Mouse (Mus musculus) heart, adult 2 months (tissue): Measurements from ENCODE around the gene Tent5c. TPM values are rescaled to one million over a fixed set of nuclear protein-coding genes. Genes with fewer than 3 reads are reported as not detected.

Experiments used
- DNase-seq, 2 experiments: peaks; one replicate each; pipeline ENCODE4 v3.0.0; 2021
- H3K27ac ChIP-seq: fragments of 200-600 bp; 2 replicates; pipeline ENCODE4 v1.8.1; 2022
- H3K27me3 ChIP-seq: fragments of 200-500 bp; 2 replicates; pipeline ENCODE4 v1.6.1; 2012; ENCODE audit warnings: mild to moderate bottlenecking, low read length, inconsistent platforms, mixed read lengths; ENCODE audit not compliant: control insufficient read depth, insufficient read depth
- H3K36me3 ChIP-seq: fragments of 200-500 bp; 2 replicates; pipeline ENCODE4 v1.6.1; 2012; ENCODE audit warnings: low read length, inconsistent platforms; ENCODE audit not compliant: control insufficient read depth, insufficient read depth
- H3K4me1 ChIP-seq: fragments of 200-500 bp; 2 replicates; pipeline ENCODE4 v1.6.1; 2011; ENCODE audit warnings: low read length; ENCODE audit not compliant: control insufficient read depth, insufficient read depth
- H3K4me3 ChIP-seq: fragments of 200-600 bp; 2 replicates; pipeline ENCODE4 v1.8.1; 2022
- H3K79me2 ChIP-seq: fragments of 200-500 bp; replicated peaks from 2 replicates; pipeline ENCODE4 v1.6.1; 2012; ENCODE audit warnings: mild to moderate bottlenecking, inconsistent platforms, low read length, moderate library complexity, mixed read lengths; ENCODE audit not compliant: control insufficient read depth, insufficient read depth
- H3K9ac ChIP-seq: fragments of 200-500 bp; 2 replicates; pipeline ENCODE4 v1.6.1; 2012; ENCODE audit warnings: low read depth, mild to moderate bottlenecking, control low read depth, inconsistent platforms, low read length, mixed read lengths
- CTCF ChIP-seq: fragments of 200-600 bp; IDR thresholded peaks from 2 replicates; pipeline ENCODE4 v1.8.1; 2022; ENCODE audit warnings: antibody characterized with exemption, mild to moderate bottlenecking, moderate library complexity
- EP300 ChIP-seq: fragments of 200-500 bp; IDR thresholded peaks from 2 replicates; pipeline ENCODE4 v1.6.1; 2011; ENCODE audit warnings: low read depth, low read length, control low read depth; ENCODE audit not compliant: insufficient read depth
- POLR2A ChIP-seq: fragments of 200-500 bp; IDR thresholded peaks from 2 replicates; pipeline ENCODE4 v1.6.1; 2011; ENCODE audit warnings: mild to moderate bottlenecking, low read depth, low read length, control low read depth; ENCODE audit not compliant: insufficient read depth
- WGBS: fragments of 180-500 bp; shearing (Covaris S2); methylation state at CpG from one replicate; pipeline ENCODE4 v1.1.7; 2018; 5-methylcytosine and 5-hydroxymethylcytosine counted together
- intact Hi-C: fragments of 180-260 bp; cut with DNase I; formaldehyde crosslinking; loops from one replicate; pipeline ENCODE4 v1.15.1; 2025
- polyA plus RNA-seq: library from polyadenylated mRNA; depleted of rRNA; stranded (reverse); fragments of >200 nt; gene quantifications from 2 replicates; pipeline ENCODE4 v1.2.3, GENCODE M21; 2012
- total RNA-seq, 2 experiments: library from RNA; stranded (reverse); gene quantifications; 2 replicates each; pipeline ENCODE4 v1.2.3; 2021

The Tent5c gene
- total and polyA plus RNA-seq, 3 experiments = 14.9 to 96.7 (median 20.8) TPM

DNA sequence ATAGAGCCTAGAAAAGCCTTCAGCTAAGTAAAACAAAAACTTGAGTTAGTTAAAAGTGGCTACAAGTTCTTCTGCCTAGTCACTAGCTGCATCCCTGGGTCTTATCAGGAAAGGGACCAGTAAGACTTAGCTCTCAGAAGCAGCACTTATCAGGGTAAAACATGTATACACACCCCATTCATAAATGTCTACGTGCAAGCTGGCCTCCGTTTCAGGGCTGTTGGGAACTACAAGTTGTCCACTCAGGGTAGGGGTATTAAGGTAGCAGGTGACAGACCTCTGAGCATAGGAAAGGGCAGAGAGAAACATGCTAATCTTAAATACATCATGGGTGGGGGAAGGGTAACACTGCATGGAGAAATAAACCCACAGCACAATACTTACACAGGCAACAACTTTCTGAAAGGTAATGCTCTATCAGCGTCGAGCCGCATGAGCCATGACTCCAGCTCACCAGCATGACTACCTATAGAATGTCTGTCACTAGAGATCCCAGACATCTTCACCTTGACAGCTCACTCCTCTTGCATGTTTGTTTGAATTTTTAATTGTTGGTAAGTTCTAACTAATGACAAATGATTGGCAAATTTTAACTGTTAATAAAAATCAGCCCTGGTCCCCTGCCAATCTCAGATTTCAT is 6.0 kb downstream of the Tent5c start:
- intact Hi-C loops = loop anchor here (10.0 kb wide), 1 partner anchor 442 kb away; the partner anchor contains the start of gene Trim45
- no peak for TF ChIP-seq EP300
- no peak for TF ChIP-seq CTCF
- no peak for TF ChIP-seq POLR2A
- Histone ChIP-seq H3K4me3 (no peak overlapping the region), H3K36me3 (no peaks in the 10 kb centered on the region), H3K79me2 (no peaks in the 10 kb centered on the region), H3K9ac (no peak overlapping the region), H3K27ac (no peak overlapping the region), H3K4me1 (no peaks in the 10 kb centered on the region; the same call in 1 of the 2 replicates), H3K27me3 (no peaks in the 10 kb centered on the region)
- DNase-seq = no peak
- WGBS = 83% methylated on average over 5 of the region's 5 CpGs

GRCm38 (mm10) chr3:100482324-100482911 is 6.7 kb downstream of the Tent5c start:
- intact Hi-C loops = loop anchor here (10.0 kb wide), 1 partner anchor 442 kb away; the partner anchor contains the start of gene Trim45
- no peak for DNase-seq
- Histone ChIP-seq H3K4me1 (no peaks in the 10 kb centered on the region), H3K27ac (no peak overlapping the region), H3K4me3 (no peak overlapping the region), H3K27me3 (no peaks in the 10 kb centered on the region), H3K9ac (no peak overlapping the region), H3K36me3 (no peaks in the 10 kb centered on the region), H3K79me2 (no peaks in the 10 kb centered on the region)
- 40% methylated on average over 7 of the region's 7 CpGs for WGBS
- TF ChIP-seq CTCF (no peak), EP300 (no peak), POLR2A (no peak)

GRCm38 (mm10) chr3:100480251-100481005 is 8.7 kb downstream of the Tent5c start:
- 72% methylated on average over 7 of the region's 7 CpGs for WGBS
- H3K4me3 ChIP-seq = no peak overlapping the region
- no peak overlapping the region for H3K27ac ChIP-seq

GRCm38 (mm10) chr3:100474950-100475472 is 14.1 kb downstream of the Tent5c start:
- H3K36me3 ChIP-seq = no peaks in the 10 kb centered on the region
- H3K4me1 ChIP-seq = no peaks in the 10 kb centered on the region
- H3K27me3 ChIP-seq = no peaks in the 10 kb centered on the region
- DNase-seq = no peak
- H3K9ac ChIP-seq = no peak overlapping the region
- 55% methylated on average over 8 of the region's 8 CpGs for WGBS
- intact Hi-C loops = no loop called here
- no peak overlapping the region for H3K4me3 ChIP-seq
- no peak for TF ChIP-seq CTCF
- TF ChIP-seq EP300 = no peak
- TF ChIP-seq POLR2A = no peak
- no peaks in the 10 kb centered on the region for H3K79me2 ChIP-seq
- H3K27ac ChIP-seq = no peak overlapping the region

More at GRCm38 (mm10) chr3:100480251-100481005, 8.7 kb downstream of the Tent5c start:
- H3K9ac ChIP-seq = no peak overlapping the region
- no peak for DNase-seq
- H3K36me3 ChIP-seq = no peaks in the 10 kb centered on the region
- H3K79me2 ChIP-seq = no peaks in the 10 kb centered on the region
- TF ChIP-seq POLR2A (no peak), EP300 (no peak), CTCF (no peak)
- no peaks in the 10 kb centered on the region for H3K4me1 ChIP-seq
- intact Hi-C loops = loop anchor here (10.0 kb wide), 1 partner anchor 444 kb away; the partner anchor contains the start of gene Trim45
- H3K27me3 ChIP-seq = no peaks in the 10 kb centered on the region

- no peaks in the 10 kb centered on the region for H3K27me3 ChIP-seq
- TF ChIP-seq EP300 = no peak
- TF ChIP-seq CTCF = no peak
- no peak for TF ChIP-seq POLR2A
- 90% methylated on average over 7 of the region's 7 CpGs for WGBS
- no peak overlapping the region for H3K9ac ChIP-seq
- DNase-seq = no peak
- H3K79me2 ChIP-seq = no peaks in the 10 kb centered on the region
- no peak overlapping the region for H3K4me3 ChIP-seq
- no peaks in the 10 kb centered on the region for H3K36me3 ChIP-seq
- no peaks in the 10 kb centered on the region for H3K4me1 ChIP-seq
- no peak overlapping the region for H3K27ac ChIP-seq
- intact Hi-C loops = no loop called here
These were observed 14.6 kb downstream of the Tent5c start for GRCm38 (mm10) chr3:100474536-100474935.
